Mouse (Mus musculus) spleen, postnatal 4 days (tissue): Measurements from ENCODE around the gene A630076J17Rik.

Experiments used
- DNase-seq, 2 experiments: peaks; one replicate each; pipeline ENCODE4 v3.0.0; 2022; ENCODE audit warnings: low spot score in 2 of 2

Gene A630076J17Rik

DNA sequence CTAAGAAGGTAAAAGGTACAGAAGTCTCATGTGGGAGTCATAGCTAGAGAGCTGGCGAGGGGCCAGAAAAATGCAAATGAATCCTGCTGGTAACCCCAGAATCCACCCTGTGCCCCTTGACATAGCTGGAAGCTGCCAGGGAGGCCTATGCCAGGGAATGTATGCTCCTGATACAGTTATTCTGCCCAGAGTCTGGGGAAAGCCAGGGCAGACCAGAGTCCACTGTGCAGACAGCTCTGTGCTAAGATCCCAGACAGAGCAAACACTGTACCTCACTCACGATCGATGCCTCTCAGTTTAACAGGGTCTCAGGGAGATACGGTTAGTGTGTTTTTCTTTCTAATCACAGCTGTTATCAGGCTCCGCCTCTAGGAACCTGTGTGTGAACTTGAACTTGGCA lies 592 bp upstream of the A630076J17Rik start:
- DNase-seq: no peak

- no peak for DNase-seq
Observed at GRCm38 (mm10) chr3:107231202-107231601, 788 bp downstream of the A630076J17Rik start.

- peak; percentile 57 to 88 for DNase-seq
Observed at GRCm38 (mm10) chr3:107233351-107233813, 3.0 kb downstream of the A630076J17Rik start.

DNA sequence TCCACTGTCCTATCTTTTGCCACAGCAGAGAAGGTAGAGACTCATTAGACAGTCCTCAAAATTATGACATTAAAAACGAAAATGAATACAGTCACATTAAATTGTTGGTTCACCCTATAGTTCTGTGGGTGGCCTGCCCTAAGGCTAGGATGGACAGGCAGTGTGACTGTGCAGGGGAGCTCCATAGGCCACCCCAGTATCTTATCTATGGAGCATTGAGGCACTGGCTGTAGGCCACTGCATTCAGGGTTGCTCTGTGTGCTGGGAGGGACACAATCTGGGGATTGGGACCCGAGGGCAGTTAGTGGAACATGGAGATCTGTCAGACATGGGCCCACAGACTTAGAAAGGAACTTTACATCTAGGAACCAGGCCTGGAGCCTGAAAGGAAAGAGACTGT lies 3.5 kb downstream of the A630076J17Rik start:
- no peak for DNase-seq

DNA sequence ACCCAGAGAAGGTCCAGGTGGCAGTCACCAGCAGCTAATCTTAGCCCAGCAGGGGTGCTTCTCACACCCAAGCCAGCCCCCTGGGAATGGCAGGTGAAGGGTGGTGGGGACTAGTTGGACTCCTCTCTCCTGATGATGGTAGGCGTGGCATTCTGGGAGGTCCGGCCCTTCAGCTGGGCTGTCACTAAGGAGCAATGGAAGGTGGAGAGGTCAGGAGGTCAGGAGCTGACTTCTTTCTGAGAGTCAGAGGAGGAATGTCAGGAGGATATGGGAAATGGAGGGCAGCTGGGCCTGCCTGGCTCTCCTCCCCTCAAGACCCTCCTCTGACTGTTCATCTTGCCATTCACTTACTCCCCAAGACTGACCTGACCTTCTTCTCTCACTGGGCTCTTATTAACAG lies 7.6 kb downstream of the A630076J17Rik start:
- DNase-seq: no peak

GRCm38 (mm10) chr3:107238471-107238980 lies 8.1 kb downstream of the A630076J17Rik start:
- DNase-seq: no peak

DNA sequence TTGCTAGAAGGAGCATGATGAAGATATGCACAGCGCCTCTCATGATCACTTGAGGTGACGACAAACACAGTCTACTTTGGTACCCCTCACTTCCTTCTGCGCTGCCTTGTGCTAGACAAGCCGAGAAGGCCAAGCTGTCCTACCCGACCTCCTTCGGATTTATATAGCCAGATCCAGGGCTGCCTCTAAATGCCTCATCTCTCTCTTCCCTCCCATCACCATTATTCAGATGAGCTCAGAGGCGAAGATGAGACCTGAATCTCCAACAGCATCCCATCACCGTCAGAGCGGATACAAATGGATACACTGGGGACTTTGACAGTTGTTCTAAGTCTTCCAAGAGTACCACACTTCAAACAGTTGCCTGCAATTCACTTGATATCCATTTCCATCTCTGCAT lies 9.2 kb downstream of the A630076J17Rik start, which contains the start of gene Prok1:
TSS of gene Prok1 (minus strand) at position 101 of the 400 bp plus-strand sequence.
- DNase-seq: no peak

- DNase-seq: no peak
Observed at GRCm38 (mm10) chr3:107241389-107242094, 11.1 kb downstream of the A630076J17Rik start.

DNA sequence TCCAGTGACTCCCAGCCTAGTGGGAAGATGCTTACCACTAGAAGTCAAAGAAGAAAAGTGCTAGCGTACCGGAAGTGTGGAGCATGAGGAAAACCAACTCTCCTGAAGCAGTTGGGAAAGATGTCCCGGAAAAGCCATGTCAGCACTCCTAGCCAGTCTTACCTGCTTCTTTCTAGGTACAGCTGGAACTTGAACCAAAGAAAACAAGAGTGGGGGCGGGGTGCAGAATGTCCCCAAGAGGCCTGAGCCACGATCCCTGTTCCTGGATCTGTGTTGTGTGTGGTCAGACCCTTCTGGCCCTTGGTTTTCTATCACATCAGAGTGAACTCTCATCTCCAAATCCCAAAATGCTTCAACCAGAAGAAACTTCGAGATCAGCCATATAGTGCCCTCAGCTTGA lies 16.5 kb downstream of the A630076J17Rik start:
- DNase-seq: no peak

- no peak for DNase-seq
Observed at GRCm38 (mm10) chr3:107249042-107249441, 18.6 kb downstream of the A630076J17Rik start.

- DNase-seq: no peak
Observed at GRCm38 (mm10) chr3:107250320-107250719, 19.9 kb downstream of the A630076J17Rik start.

DNA sequence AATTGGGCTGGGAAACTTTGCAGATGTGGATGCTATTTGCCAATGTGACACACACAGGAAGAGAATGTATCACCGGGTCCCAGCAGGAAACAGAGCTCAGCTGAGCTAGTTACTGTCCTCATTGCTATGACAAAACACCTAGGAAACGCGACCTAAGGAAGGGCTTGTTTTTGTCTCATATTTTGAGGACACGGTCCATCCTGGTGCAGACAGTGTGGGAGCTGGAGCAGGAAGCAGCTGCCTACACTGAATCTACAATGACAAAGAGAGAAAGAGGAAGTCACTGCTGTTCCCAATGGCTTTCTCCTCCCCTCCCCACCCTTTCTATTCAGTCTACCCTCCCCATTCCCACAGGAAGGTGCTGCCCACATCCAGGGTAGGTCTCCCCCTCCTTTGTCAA lies 21.6 kb downstream of the A630076J17Rik start:
- DNase-seq: no peak

DNA sequence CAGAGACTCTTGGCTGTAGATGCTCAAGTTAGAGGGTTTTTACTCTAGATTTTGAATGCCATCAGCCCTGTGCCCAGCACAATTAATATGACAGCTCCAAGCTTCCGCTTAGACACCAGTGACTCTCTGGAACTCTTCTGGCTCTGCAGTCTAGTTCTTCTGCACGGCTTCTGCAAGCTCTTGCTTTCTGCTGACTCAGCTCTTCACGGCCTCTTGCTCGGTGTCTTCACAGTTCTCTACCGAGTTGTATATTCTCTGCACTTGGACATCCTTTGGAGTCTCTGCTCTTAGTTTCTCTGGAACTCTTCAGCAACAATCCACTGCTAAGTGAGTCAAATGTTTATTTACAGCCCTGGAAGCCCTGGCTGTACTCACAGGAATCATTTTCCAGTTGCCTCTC lies 23.5 kb downstream of the A630076J17Rik start:
- no peak for DNase-seq

GRCm38 (mm10) chr3:107255992-107256391 lies 25.6 kb downstream of the A630076J17Rik start:
- no peak for DNase-seq

GRCm38 (mm10) chr3:107256724-107257123 lies 26.3 kb downstream of the A630076J17Rik start:
- DNase-seq: no peak

- no peak for DNase-seq
Observed at GRCm38 (mm10) chr3:107257924-107258323, 27.5 kb downstream of the A630076J17Rik start.

- DNase-seq: no peak
Observed at GRCm38 (mm10) chr3:107260956-107261850, 30.8 kb downstream of the A630076J17Rik start.

- DNase-seq: no peak
Observed at GRCm38 (mm10) chr3:107261851-107262165, 31.4 kb downstream of the A630076J17Rik start.

DNA sequence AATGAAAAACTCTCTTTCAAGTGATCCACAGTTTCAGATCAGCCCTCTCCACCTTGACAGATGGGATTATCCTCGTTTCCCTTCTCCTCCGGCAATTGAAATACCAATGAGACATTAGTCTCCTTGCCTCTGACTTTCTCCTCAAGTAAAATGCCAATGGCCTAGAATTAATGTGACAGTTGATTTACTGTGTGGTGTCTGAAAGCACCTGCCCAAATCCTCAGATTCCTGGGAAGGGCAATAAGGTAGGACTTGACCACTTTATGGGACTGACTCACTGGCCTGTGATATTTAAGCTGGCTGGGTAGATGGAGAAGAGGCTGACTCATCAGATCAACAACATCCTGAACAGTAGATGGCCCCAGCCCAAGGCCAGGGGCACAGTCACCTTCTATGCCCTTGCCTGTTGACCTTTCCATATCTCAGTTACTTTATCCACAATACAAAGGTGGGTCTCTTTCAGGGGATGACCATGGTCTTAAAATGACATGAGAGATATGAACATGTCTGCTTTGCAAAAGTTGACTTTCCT lies 36.5 kb downstream of the A630076J17Rik start:
- DNase-seq: no peak

GRCm38 (mm10) chr3:107272433-107272832 lies 42.0 kb downstream of the A630076J17Rik start:
- no peak for DNase-seq

- DNase-seq: peak; percentile 47 to 76
Observed at GRCm38 (mm10) chr3:107273820-107274219, 43.4 kb downstream of the A630076J17Rik start.

- no peak for DNase-seq
Observed at GRCm38 (mm10) chr3:107275351-107275750, 44.9 kb downstream of the A630076J17Rik start.
